Mouse (Mus musculus) regulatory T cell (primary cell): ENCODE results near the gene Sgca.

ENCODE experiments used
- in situ Hi-C: fragments of 300-600 bp; cut with MboI, MseI; formaldehyde crosslinking; loops from one replicate; pipeline ENCODE4 v1.15.1; 2025; ENCODE audit warnings: high pct_unique_total_duplicates

Gene Sgca

DNA sequence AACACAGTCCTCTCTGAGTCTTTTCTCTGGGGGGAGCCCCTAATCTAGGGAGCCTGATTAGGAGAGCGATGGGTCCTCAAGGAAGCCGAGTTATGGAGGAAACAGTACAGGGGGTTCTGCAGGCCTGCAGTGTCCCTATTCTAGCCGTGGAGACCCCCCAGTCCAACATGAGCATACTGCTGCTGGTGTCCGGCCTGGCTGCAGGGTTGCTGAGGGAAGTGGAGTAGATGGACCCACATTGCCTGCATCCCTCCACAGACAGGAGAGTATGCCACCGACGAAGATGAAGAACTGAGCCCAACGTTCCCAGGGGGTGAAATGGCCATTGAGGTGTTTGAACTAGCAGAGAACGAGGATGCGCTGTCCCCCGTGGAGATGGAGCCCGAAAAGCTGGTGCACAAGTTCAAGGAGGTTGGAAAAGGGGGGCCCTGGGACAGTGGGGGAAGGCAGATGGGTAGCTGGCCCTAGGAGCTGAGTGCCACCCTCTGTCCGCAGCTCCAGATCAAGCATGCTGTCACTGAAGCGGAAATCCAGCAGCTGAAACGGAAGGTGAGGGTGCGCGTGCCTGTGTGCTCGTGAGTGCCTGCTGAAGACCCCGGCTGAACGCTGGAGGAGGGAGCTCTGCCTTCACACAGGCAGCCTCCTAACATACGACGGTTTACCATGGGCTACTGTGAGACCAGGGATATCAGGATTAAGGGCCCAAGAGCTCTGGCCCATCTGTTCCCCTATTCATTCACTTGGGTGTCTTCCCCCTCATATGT, 25.6 kb upstream of the Sgca start:
- in situ Hi-C loops: no loop called here

DNA sequence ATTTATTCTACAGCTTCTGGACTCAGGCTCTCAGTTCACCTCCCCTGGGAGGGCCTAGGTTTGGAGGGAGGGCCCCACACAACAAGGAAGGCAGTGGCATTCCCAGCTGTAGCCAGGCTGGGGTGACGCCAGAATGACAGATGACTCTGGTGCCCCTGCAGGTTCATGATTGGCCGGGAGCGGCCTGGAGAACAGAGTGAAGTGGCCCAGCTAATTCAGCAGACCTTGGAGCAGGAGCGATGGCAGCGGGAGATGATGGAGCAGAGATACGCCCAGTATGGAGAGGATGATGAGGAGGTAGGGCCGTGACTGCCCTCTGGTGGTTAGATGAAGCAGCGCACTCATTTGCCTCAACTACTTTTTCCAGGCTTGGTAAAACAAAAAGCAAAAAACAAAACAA, 24.9 kb upstream of the Sgca start:
- in situ Hi-C loops: no loop called here

DNA sequence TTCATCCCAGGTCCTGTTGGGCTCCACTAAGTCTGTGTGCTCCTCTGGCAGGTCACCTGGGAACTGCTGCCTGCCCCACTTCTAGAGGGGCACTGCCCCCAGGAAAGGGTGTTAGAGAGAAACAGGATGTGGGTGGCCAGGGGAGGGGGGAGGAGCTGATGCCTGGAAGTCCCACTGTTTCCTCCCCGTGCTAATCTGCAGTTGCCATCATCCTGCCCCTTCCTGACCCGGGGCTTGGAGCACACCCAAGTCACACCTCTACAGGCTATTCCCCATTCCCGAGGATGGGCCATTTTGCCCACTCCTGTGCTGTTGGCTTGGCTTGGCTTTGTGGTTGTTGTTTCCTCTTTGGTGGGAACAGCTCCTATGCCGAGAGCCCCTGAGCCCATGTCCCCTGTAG, 24.4 kb upstream of the Sgca start:
- in situ Hi-C loops: no loop called here

DNA sequence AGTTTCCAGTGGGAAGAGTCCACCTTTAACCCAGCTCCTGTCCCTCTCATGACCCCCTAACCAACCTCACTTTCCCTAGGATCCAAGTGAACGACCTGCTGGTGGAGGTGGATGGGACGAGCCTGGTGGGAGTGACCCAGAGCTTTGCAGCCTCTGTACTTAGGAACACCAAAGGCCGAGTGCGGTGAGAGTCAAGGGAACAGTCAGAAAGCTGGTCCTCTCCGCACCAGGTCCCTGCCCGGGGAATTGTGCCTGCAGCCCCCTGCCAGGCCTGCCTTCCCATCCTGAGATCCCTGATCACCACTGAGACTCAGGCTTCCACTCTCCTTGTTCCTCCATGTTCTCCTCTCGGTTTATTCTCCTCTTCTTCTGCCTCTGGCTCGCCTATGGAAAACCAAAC, 24.0 kb upstream of the Sgca start:
- in situ Hi-C loops: no loop called here

DNA sequence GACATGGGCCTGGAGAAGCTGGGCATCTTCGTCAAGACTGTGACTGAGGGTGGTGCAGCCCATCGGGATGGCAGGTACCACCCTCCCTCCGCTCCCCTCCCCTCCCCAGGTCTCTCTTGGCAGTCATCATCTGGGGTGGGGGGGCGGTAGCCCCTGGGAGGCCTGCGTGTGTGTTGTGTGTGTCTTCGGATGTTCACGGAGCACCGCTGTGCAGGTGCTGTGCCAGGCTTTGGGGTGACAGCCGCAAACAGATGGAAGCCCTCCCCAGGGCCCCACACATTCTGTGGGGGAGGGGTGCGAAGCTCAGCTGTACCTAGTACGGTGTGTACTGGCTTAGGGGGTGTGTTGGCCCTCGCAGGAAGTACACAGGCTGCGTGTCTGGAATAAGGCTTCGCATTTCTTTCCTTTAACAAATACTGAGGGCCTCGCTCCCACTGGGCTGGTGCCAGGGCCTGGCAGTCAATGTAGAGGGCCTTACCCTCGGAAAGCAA, 22.0 kb upstream of the Sgca start:
- in situ Hi-C loops: no loop called here

DNA sequence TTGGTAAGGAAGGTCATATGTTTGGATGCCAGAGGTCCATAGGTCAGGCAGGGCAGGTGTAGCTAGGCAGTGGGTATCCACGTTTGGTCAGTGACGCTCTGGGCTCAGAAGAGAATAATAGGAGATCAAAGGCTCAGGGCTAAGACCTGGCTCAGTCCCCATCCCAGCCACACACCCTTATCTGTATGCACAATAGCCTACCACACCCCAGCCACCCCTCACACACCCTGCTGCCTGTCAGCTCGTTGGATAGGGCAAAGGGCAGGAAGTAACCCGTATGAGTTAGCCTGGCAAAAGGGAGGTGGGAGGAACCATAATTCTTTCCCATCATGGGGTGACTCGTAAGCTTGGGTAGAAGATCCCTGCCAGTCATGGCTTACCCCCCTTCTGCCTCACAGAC, 21.5 kb upstream of the Sgca start:
- in situ Hi-C loops: no loop called here

DNA sequence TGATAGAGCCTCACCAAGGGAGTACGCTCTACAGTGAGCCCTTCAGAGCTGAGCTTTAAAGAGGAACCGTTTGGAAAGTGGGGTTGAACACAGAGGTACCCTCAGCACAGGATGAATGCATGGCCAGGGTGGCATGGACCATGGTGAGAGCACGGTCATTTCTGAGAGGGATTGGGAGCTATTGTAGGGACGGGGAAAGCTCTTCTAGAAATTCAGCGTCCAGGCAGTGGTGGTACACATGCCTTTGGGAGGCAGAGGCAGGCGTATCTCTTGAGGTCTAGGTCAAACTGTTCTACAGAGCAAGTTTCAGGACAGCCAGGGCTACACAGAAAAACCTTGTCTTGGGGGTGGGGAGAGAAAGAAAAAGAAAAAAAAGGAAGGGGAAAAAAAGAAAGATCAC, 20.9 kb upstream of the Sgca start:
- in situ Hi-C loops: no loop called here

DNA sequence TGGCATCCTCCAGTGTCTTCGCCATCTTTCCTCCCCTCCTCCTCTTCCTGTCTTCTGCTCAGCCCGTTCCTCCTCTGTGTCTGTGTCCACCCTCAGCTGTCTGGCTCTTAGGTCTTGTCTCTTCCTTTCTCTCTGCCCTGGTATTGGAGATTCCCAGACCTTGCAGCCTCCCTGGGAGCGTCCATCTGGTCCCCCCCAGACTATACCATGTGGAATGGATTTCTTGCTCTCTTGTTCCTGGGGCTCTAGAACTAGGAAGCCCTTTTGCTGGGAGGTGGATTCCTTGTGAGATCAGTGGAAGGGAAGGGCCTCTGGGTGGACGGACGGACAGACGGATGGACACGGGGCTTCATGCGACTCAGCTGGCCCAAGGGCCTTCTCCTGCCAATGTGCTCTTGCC, 20.0 kb upstream of the Sgca start:
- in situ Hi-C loops: no loop called here

DNA sequence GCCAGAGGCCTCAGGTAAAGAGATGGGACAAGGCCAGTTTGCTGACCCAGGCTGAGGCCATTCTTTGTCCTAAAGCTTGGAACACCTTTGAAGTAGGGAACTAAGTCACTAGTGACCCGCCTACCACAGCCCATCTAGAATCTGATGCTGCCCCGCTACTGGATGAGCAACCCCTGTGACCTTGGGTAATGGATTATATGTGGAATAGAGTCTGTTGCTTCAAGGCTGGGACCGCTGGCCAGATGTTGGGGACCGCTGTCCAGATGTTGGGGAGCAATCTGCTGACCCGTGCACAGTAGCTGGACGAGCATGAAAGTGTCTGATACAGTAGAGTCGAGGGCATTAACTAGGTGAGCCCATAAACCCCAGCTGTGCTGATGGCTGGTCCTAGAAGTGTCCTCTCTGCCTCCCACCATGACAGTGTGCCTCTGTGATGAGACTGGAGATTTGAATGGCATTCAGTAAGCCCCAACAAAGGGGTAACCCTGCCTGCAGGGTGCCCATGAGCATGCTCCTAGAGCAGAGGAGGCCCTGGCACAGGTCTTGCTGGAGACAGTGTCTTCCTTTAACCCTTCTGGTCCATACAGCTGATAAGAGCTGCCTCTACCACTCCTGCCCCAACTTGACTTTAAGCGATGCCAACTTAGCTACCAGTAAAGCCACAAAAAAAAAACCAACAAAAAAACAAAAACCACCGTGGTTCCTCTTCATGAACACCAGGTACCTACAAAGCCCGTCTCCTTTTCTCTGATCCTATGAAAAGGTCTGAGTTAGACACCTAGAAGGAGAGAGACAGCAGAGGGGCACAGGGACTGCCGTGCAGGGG, 19.0 kb upstream of the Sgca start:
- in situ Hi-C loops: no loop called here

DNA sequence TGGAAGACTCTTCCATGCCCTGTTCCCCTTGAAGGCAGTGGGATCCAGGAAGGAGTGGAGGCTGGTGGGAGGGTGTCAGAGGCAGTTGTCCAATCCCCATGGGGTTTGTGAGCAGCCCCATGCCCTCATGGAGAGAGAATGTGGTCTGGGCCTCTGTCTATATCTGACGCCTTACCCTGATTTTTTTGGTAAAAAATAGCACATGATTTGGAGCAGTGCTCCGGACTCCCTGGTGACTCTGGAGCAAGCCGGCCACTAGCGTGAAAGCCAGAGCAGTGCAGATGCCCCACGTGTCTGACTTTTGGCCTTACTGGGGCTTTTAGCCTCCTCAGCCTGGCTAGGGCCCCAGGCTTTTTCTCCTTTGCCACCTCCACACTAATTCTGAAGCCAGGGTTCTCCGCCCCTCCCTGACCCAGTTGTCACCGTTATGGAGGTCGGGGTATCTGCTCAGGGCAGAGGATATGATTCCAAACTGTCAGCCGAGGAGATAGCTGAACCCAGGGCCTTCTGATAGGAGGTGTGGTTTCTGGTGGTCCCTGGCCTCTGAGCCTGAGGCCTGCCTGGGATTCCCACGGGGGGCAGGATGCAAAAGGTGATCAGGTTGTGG, 18.2 kb upstream of the Sgca start:
- in situ Hi-C loops: no loop called here

DNA sequence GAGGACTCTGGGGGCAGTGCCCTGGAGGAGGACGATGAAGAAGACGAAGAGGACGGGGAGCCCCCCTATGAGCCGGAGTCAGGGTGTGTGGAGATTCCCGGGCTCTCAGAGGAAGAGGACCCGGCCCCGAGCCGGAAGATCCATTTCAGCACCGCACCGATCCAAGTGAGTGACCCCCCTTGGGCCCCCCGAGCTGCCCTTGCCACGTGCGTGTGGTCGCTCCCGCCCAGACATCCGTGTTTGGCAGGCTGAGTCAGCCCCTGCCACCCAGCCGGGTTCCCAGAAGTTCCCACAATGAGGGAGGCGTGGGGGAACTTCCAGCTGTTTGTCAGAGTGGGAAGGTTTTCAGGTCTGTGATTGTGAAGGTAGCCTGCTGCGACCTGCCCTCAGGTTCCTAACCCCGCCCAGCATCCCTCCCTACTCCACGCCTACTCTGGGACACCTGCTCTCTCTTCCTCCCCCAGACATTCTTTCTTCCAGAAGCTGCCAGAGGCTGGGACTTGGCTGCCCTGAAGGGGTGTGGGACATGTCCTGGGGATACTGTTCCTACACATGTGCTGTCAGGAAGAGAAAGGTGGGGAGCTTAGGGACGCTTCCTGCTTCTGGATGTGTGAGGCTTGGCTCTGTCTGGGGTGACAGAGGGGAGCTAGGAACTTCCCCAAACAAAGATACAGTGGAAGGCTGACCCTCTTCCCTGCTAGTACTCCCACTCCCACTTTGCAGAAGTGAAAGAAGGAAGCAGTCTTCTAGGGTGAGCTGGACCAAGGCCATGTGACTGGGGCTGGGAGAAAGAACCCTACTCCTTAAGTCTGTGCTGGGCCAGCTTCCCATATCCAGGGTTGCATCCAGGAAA, 16.9 kb upstream of the Sgca start:
- in situ Hi-C loops: no loop called here

DNA sequence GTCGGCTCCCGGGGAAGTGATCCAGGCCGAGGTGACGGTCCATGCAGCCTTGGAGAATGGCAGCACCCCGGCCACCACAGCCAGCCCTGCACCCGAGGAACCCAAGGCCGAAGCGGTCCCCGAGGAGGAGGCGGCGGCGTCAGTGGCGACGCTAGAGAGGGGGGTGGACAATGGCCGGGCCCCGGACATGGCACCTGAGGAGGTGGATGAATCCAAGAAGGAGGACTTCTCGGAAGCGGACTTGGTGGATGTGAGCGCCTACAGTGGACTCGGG, 16.3 kb upstream of the Sgca start:
- in situ Hi-C loops: no loop called here

DNA sequence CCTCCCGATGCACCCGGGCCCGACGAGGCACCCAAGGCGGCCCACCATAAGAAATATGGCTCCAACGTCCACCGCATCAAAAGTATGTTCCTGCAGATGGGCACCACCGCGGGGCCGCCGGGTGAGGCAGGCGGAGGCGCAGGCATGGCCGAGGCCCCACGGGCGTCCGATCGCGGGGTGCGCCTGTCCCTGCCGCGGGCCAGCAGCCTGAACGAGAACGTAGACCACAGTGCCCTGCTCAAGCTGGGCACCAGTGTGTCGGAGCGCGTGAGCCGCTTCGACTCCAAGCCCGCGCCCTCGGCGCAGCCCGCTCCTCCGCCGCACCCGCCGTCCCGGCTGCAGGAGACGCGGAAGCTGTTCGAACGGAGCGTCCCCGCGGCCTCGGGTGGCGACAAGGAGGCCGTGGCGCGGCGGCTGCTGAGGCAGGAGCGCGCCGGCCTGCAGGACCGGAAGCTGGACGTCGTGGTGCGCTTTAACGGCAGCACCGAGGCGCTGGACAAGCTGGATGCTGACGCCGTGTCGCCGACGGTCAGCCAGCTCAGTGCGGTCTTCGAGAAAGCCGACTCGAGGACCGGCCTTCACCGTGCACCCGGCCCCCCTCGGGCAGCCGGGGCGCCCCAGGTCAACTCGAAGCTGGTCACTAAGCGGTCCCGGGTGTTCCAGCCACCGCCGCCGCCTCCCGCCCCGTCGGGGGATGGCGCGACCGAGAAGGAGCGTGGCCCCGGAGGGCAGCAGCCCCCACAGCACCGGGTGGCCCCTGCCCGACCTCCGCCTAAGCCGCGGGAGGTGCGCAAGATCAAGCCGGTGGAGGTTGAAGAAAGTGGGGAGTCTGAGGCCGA, 15.7 kb upstream of the Sgca start:
- in situ Hi-C loops: no loop called here

DNA sequence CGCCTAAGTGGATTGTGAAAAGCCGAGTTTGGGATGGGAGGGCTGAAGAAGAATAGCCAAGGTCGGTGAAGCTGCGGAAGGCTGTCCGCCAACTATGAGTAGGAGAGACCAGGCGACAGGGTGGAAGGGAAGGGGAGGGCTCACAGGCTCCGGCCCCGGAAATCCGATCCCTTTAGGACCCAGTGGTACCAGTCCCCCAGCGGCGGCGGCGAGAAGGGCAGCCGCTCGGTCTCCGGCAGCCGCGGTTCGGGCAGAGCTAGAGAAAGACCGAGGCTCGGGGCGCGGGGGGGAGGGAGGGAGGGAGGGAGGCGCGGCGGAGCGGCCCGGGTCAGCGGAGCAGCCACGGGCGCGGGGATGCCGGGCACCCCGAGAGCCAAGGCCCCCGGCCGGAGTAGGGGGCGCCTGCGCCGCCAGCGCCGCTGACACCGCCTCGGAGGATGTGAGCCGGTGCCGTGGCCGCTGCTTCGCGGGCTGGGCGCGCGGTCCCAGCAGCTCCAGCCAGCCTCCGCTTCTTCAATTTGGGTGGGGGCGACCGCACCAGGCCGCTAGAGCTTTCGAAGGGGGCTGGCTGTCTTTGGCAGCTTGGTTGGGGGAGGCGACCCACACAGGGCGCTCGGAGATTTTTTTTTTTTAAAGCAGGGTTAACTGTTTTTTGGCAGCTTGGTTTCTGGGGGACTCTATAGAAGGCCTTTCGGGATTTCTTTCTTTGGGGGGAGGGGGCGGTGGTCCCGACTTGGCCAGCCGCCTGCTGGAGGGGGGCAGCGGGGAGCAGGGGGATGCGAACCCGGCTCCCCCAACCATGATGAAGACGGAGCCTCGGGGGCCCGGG, 14.8 kb upstream of the Sgca start, which contains the start of gene Ppp1r9b:
Gene Ppp1r9b, plus strand, starts transcription at position 287 of the 829 bp plus-strand sequence.
- in situ Hi-C loops: no loop called here

DNA sequence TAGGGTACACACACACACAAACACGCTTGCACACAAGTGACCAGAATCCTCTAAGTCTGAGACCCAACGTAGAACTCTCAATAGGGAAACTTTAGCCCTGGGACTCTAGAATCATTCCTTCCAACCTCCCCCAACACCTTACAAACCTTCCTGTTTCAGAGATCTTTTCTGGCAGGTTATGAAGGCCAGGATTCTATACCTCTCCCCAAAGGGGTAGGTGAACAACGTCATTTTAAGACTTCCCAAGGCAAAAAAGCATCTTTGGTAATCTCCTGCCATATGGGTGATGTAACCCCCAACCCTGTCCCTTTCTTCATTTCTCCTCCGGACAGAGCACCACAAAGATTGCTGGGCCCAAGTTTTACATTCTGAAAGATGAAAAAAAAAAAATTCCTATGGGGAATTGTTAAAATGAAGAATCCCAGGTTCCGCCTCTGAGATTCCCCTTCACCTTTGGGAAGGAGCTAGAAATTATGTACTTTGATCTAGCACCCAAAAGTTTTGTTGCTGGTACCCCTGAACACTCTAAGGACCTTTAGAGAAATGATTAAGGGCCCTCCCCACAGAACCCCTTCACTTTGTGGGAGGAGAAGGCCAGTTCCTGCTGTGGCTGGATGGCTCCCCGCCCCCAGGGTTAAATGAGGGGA, 14.1 kb upstream of the Sgca start:
- in situ Hi-C loops: no loop called here

DNA sequence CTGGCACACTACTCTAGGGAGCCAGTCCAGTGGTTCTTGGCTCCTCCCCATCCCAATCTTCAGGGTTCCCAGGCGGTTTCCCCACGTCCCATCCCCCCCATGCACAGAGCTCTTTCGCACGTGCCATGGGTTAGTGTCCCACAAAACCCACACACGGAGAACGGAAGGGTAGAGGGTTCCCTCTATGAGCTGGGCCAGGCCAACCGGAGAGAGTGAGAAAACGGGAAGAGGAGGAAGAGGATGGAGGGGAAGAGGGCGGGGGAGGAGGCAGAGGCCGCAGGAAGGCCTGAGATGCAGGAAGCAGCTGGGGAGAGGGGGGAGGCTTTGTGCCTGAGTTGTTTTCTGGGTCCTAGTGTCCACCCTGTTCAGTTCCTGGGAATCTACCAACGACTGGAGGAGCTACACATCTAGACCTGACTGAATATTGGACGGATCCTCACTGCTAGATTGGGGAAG, 13.5 kb upstream of the Sgca start:
- in situ Hi-C loops: no loop called here

DNA sequence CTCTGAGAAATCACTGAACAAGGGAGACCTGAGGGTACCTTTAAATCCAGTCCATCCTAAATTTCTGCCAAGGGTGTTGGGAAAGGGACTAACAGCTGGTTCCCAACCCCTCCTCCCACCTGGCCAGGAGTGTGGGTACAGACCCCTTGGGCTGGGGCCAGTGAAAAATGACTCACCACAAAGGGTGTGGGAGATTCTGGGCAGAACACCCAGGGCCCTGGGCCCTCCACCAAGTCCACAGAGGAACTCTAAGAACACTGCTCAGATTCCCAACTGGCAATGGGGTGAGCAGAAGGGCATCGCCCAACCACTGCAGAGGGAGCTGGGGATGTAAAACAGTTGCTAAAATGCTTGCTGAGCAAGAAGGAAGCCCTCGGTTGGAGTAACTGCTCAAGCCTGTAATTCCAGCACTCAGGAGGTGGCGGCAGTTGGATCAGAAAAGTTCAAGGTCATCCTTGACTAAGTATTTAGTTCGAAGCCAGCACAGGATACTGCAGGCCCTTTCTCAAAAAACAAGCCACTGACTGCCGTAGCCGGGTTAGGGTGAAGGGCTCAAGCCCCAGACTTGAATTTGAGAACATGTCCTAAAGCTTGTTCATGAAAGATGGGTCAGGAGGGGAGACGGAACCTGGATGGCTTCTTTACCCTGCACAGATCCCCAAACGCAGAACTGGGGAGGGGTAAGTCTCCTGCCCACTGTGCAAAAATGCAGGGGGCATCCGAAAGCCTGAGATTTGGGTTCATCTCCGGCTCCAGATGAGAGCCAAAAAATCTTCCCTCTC, 12.8 kb upstream of the Sgca start:
- in situ Hi-C loops: no loop called here

DNA sequence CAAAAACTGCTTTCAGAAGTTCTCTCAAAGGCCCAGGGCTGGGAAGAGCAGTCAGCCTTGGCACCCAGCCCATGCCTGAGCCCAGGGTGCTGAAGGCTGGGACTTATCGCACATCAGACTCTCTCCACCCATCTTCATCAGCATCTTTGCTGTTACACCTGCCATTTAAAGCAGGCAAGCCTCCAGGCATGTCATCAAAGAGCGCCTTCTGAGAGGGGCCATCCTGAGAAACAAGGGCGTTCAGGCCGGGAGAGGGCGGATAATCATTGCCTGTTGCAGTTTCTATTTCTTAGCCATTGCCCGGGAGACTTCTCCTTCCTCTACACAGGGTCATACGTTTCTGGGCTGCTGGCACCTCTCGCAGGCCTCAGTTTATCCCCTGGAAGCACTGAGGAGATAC, 11.7 kb upstream of the Sgca start:
- in situ Hi-C loops: no loop called here

DNA sequence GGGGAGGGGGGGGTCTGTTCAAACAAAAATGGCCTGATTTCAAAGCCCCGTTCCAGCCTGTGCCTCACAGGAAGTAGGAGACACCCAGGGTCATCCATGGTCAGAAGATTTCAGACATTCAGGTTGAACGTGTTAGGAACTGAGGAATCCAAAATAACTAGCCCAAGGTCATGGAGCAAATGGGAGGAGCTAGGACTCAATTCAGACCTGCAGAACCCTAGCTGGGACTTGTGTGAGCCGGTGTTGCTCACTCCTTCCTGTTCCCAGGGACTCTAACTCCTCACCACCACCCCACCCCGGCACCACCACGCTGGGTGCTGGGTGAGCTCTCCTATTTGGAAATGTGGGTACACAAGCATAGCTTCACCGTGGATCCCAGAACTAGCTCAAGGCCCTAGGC, 11.2 kb upstream of the Sgca start:
- in situ Hi-C loops: no loop called here
